Comparison of ENCODE assay signal across 8 mouse cellular contexts in the genomic region with DNA sequence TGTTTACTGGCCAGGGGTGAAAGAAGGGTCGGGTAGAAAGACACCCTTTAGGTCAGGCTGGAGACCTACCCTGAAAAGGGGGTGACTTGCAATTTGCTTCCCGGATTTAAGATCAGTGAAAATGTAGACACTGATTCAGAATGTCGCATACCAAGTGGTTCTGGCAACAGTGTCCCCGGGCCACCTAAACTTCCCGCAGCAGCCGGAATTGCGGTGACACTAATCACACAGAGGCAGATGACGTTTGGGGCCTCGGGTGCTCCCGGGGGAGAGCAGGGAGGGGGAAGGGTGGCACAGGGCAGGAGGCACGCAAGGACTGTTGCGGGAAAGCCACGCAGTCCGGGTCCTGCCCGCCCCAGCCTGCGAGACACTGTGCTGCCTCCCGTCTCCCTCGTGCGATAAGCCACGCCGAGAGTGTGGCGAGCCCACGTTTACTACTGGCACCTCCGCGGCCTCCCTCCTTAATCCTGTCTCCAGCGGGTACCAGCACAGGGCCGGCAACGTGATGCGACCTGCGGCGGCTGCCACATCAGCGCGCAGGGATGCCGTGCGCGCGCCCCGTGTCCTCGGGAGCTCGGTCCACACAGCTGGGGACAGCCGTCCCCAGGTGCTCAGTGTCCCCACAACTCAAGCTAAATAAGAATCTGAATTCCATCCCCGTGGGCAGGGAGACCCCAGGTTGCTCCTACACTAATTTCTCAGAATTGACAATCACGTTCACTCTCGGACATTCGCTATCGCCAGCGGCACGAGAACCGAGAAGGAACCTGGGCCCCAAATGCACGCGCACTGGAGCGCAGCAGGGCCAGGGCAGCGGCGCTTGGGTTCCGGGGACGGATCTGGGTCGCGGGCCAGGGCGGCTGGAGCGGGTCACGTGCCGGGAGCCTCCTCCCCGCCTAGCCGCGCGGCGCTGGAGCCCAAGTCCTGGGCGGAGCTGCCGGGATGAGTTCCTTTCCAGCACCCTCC. TPM values are rescaled to one million over a fixed set of nuclear protein-coding genes. Genes with fewer than 3 reads are reported as not detected.
A peak's percentile ranks its signal among the peaks of the same experiment; 100 is the strongest.
DNase-seq lines count a peak whose midpoint lies in the region; ATAC-seq and TF ChIP-seq lines count a peak whose summit lies in the region.

No protein-coding gene starts in this region.

- TF ChIP-seq CTCF in C2C12 (IDR thresholded peaks at IDR 0.05; ENCODE audit: control insufficient read depth, insufficient read depth, insufficient read length), result no peak
- no peak for TF ChIP-seq CTCF in bone marrow, adult 2 months (IDR thresholded peaks at IDR 0.05; ENCODE audit: control insufficient read depth, insufficient read depth, low read length)
- no peak for TF ChIP-seq CTCF in stomach, postnatal 0 days (IDR thresholded peaks at IDR 0.05; ENCODE audit: low read depth)

- no peaks in the 10 kb centered on the region for H3K36me3 ChIP-seq in C2C12 (ENCODE audit: control insufficient read depth, insufficient read depth)
- H3K36me3 ChIP-seq in forebrain, embryonic 11.5 days (ENCODE audit: control insufficient read depth, insufficient read depth, low read length), result no peaks in the 10 kb centered on the region
- no peaks in the 10 kb centered on the region for H3K36me3 ChIP-seq in heart, embryonic 15.5 days
- H3K36me3 ChIP-seq in liver, embryonic 11.5 days (ENCODE audit: control insufficient read depth, insufficient read depth, low read length), result no peaks in the 10 kb centered on the region
- H3K36me3 ChIP-seq in stomach, postnatal 0 days (ENCODE audit: control insufficient read depth, insufficient read depth, low read length), result no peaks in the 10 kb centered on the region

- peak; percentile 81 for DNase-seq in forebrain, embryonic 11.5 days (ENCODE audit: low spot score)
- peak; percentile 93 for DNase-seq in kidney, postnatal 10 days
- DNase-seq in liver, embryonic 11.5 days (ENCODE audit: low spot score), result peak; percentile 50
- DNase-seq in naive thymus-derived CD4-positive, alpha-beta T cell, adult 2 months (ENCODE audit: low read depth), result peak; percentile 31
- DNase-seq in stomach, postnatal 0 days (ENCODE audit: low spot score), result peak; percentile 78

- peak overlapping the region; percentile 83 for H3ac ChIP-seq in C2C12 (ENCODE audit: control insufficient read depth, insufficient read length, low read depth)

- no peaks in the 10 kb centered on the region for H3K9me3 ChIP-seq in forebrain, embryonic 11.5 days (ENCODE audit: control insufficient read depth, low read length)
- H3K9me3 ChIP-seq in heart, embryonic 15.5 days (replicated peaks), result no peaks in the 10 kb centered on the region
- H3K9me3 ChIP-seq in liver, embryonic 11.5 days (ENCODE audit: control insufficient read depth, low read length), result no peaks in the 10 kb centered on the region
- H3K9me3 ChIP-seq in stomach, postnatal 0 days (ENCODE audit: control insufficient read depth, low read length), result no peaks in the 10 kb centered on the region

- ATAC-seq in forebrain, embryonic 11.5 days (replicated peaks; ENCODE audit: low FRiP score), result peak; percentile 59
- ATAC-seq in heart, embryonic 15.5 days (replicated peaks; ENCODE audit: insufficient number of reproducible peaks, insufficient read depth, low FRiP score, low read depth), result peak; percentile 79
- ATAC-seq in liver, embryonic 11.5 days (replicated peaks; ENCODE audit: low FRiP score), result peak; percentile 49; the same call in 1 of the 2 replicates
- ATAC-seq in stomach, postnatal 0 days (ENCODE audit: low FRiP score, low TSS enrichment), result peak; percentile 82

- H3K4me1 ChIP-seq in bone marrow, adult 2 months (ENCODE audit: control insufficient read depth, insufficient read depth, low read length), result no peaks in the 10 kb centered on the region
- peaks cover 11% of the 10 kb centered on the region; the same call in 1 of the 2 replicates for H3K4me1 ChIP-seq in forebrain, embryonic 11.5 days (replicated peaks; ENCODE audit: control insufficient read depth, insufficient read depth, low read length)
- peaks cover 49% of the 10 kb centered on the region for H3K4me1 ChIP-seq in heart, embryonic 15.5 days (replicated peaks)
- peaks cover 6% of the 10 kb centered on the region for H3K4me1 ChIP-seq in liver, embryonic 11.5 days (replicated peaks; ENCODE audit: control insufficient read depth, insufficient read depth, low read length)
- H3K4me1 ChIP-seq in stomach, postnatal 0 days (replicated peaks; ENCODE audit: control insufficient read depth, insufficient read depth), result no peaks in the 10 kb centered on the region

- no peaks in the 10 kb centered on the region for H3K27me3 ChIP-seq in C2C12 (ENCODE audit: control insufficient read depth, insufficient read depth, insufficient read length)
- H3K27me3 ChIP-seq in forebrain, embryonic 11.5 days (ENCODE audit: control insufficient read depth, insufficient read depth, low read length), result peaks cover 35% of the 10 kb centered on the region
- peaks cover 27% of the 10 kb centered on the region for H3K27me3 ChIP-seq in heart, embryonic 15.5 days
- peaks cover 74% of the 10 kb centered on the region for H3K27me3 ChIP-seq in liver, embryonic 11.5 days (replicated peaks; ENCODE audit: control insufficient read depth, insufficient read depth, low read length)
- peaks cover 6% of the 10 kb centered on the region; the same call in 1 of the 2 replicates for H3K27me3 ChIP-seq in stomach, postnatal 0 days (ENCODE audit: control insufficient read depth, insufficient read depth, low read length)

- 0 out of 2 replicates have a peak, but pooled peaks have one; percentile 5 for TF ChIP-seq POLR2A in bone marrow, adult 2 months (IDR thresholded peaks at IDR 0.05; ENCODE audit: borderline replicate concordance, control insufficient read depth, low read depth, low read length)

- no peak for TF ChIP-seq EP300 in stomach, postnatal 0 days (optimal IDR thresholded peaks at IDR 0.05)

- peak overlapping the region; percentile 50 for H3K9ac ChIP-seq in forebrain, embryonic 11.5 days (ENCODE audit: low read length)
- H3K9ac ChIP-seq in heart, embryonic 15.5 days, result peak overlapping the region; percentile 68
- H3K9ac ChIP-seq in liver, embryonic 11.5 days (ENCODE audit: low read depth, low read length), result peak overlapping the region; percentile 17; the same call in 1 of the 2 replicates
- peak overlapping the region; percentile 63 for H3K9ac ChIP-seq in stomach, postnatal 0 days (ENCODE audit: low read length)

- whole genome bisulfite sequencing in bone marrow, adult 2 months, result under 1% methylated on average over 69 of the region's 69 CpGs
- WGBS in forebrain, embryonic 11.5 days, result under 1% methylated on average over 69 of the region's 69 CpGs
- WGBS in heart, embryonic 15.5 days, result under 1% methylated on average over 69 of the region's 69 CpGs
- WGBS in liver, embryonic 11.5 days, result under 1% methylated on average over 69 of the region's 69 CpGs
- under 1% methylated on average over 69 of the region's 69 CpGs for WGBS in stomach, postnatal 0 days

- peaks cover 33% of the 10 kb centered on the region for H3K79me2 ChIP-seq in C2C12 (ENCODE audit: control insufficient read depth, insufficient read depth)

- H3K79me3 ChIP-seq in C2C12 (ENCODE audit: low read depth), result peaks cover 10% of the 10 kb centered on the region

- H3K4me3 ChIP-seq in C2C12 (ENCODE audit: insufficient read depth, poor library complexity, severe bottlenecking), result peak overlapping the region; percentile 60
- peak overlapping the region; percentile 37 for H3K4me3 ChIP-seq in bone marrow, adult 2 months (replicated peaks; ENCODE audit: control insufficient read depth, low read depth, low read length)
- H3K4me3 ChIP-seq in forebrain, embryonic 11.5 days (ENCODE audit: low read depth, low read length), result peak overlapping the region; percentile 47
- peak overlapping the region; percentile 72 for H3K4me3 ChIP-seq in heart, embryonic 15.5 days
- peak overlapping the region; percentile 52 for H3K4me3 ChIP-seq in liver, embryonic 11.5 days (ENCODE audit: low read depth, low read length)
- peak overlapping the region; percentile 54 for H3K4me3 ChIP-seq in stomach, postnatal 0 days (ENCODE audit: low read depth, low read length)

- peak overlapping the region; percentile 36; the same call in 1 of the 2 replicates for H3K27ac ChIP-seq in bone marrow, adult 2 months (ENCODE audit: control insufficient read depth, insufficient read depth, low read depth, low read length, poor library complexity)
- H3K27ac ChIP-seq in forebrain, embryonic 11.5 days (ENCODE audit: low read depth, low read length), result no peak overlapping the region
- H3K27ac ChIP-seq in heart, embryonic 15.5 days, result peak overlapping the region; percentile 89
- no peak overlapping the region for H3K27ac ChIP-seq in liver, embryonic 11.5 days (ENCODE audit: low read depth, low read length)
- peak overlapping the region; percentile 56 for H3K27ac ChIP-seq in stomach, postnatal 0 days (replicated peaks)

- peak overlapping the region; percentile 98 for H3K4me2 ChIP-seq in forebrain, embryonic 11.5 days (ENCODE audit: low read depth, low read length, severe bottlenecking)
- H3K4me2 ChIP-seq in heart, embryonic 15.5 days, result peak overlapping the region; percentile 99
- peak overlapping the region; percentile 76 for H3K4me2 ChIP-seq in liver, embryonic 11.5 days
- H3K4me2 ChIP-seq in stomach, postnatal 0 days (replicated peaks; ENCODE audit: low read depth), result peak overlapping the region; percentile 93

TF ChIP-seq in C2C12, 6 proteins besides CTCF, POLR2A, EP300 and RAD21:
- TF ChIP-seq MYOG (IDR thresholded peaks at IDR 0.05; ENCODE audit: control insufficient read depth, extremely low read depth, insufficient read length) (no peak), MYOD1 (IDR thresholded peaks at IDR 0.05; ENCODE audit: control insufficient read depth, insufficient read length, low read depth) (no peak), CEBPB (IDR thresholded peaks at IDR 0.05; ENCODE audit: low read depth) (no peak), MAX (IDR thresholded peaks at IDR 0.05) (peak; percentile 34), USF1 (IDR thresholded peaks at IDR 0.05; ENCODE audit: low read depth) (peak; percentile 96)

RNA-seq across cellular contexts. Expression of a gene that starts 0.8 kb away (rescaled TPM):
- 3.9 TPM for polyA plus RNA-seq in C2C12 (2012; fragmentation: generic; extraction: Trizol)
- 2.2 and 4.9 TPM in 2 replicates for polyA plus RNA-seq in bone marrow, adult 2 months (2011; ENCODE audit: insufficient read depth, insufficient read length, low replicate concordance, missing spikeins)
- 2.1 and 2.4 TPM in 2 replicates for polyA plus RNA-seq in forebrain, embryonic 11.5 days (2014; fragmentation: Nextera tagmentation; extraction: Ambion mirVana)
- 5.5 and 6.6 TPM in 2 replicates for polyA plus RNA-seq in heart, embryonic 15.5 days (2015; fragmentation: Nextera tagmentation; extraction: Ambion mirVana)
- 0.34 and 0.45 TPM in 2 replicates for polyA plus RNA-seq in liver, embryonic 11.5 days (2014; fragmentation: Nextera tagmentation; extraction: Ambion mirVana)
- 1.3 and 1.6 TPM in 2 replicates for polyA plus RNA-seq in stomach, postnatal 0 days (2015; fragmentation: Nextera tagmentation; extraction: Ambion mirVana)

Comparison
In these comparisons a context has a peak if more than half of its experiments do, and no peak if none do; other contexts are left out.
1. H3K27ac ChIP-seq: peak in bone marrow, adult 2 months (single experiment), heart, embryonic 15.5 days (single experiment) and stomach, postnatal 0 days (single experiment); none in forebrain, embryonic 11.5 days (single experiment) and liver, embryonic 11.5 days (single experiment).
2. DNase-seq: peak in every context shown above with its lines; median percentile 93 in kidney, postnatal 10 days; 81 in forebrain, embryonic 11.5 days; 78 in stomach, postnatal 0 days; 50 in liver, embryonic 11.5 days; 31 in naive thymus-derived CD4-positive, alpha-beta T cell, adult 2 months.
3. H3K9ac ChIP-seq: peak in every context shown above with its lines; median percentile 68 in heart, embryonic 15.5 days; 63 in stomach, postnatal 0 days; 50 in forebrain, embryonic 11.5 days; 17 in liver, embryonic 11.5 days.
4. Peak in every context shown above with its lines, with median percentiles within 50 percentile points of each other: H3K4me3 ChIP-seq, ATAC-seq and H3K4me2 ChIP-seq.